Mouse (Mus musculus) mouse trophoblast stem cell (cell line): ENCODE measurements around the gene Bcl11a.
"Not testable (repeated sequence)": the region's sequence is repeated elsewhere in the genome, so short reads cannot be mapped to it uniquely, and the experiment has no call there.

ENCODE experiments used
- in situ Hi-C, 2 experiments: fragments of 300-500 bp; cut with MseI, MboI; formaldehyde crosslinking; loops; 2 replicates in 1 of 2; 3 replicates in 1 of 2; pipeline ENCODE4 v1.15.1; 2025

The Bcl11a gene

GRCm38 (mm10) chr11:24098069-24098468 lies 20.2 kb downstream of the Bcl11a start:
- in situ Hi-C loops = loop anchor here in 1 of 2 experiments (25.0 kb wide), 1 partner anchor 1189 kb away; no protein-coding TSS in a partner anchor

- in situ Hi-C loops = loop anchor here in 1 of 2 experiments (25.0 kb wide), 1 partner anchor 1189 kb away; no protein-coding TSS in a partner anchor
These were observed 20.8 kb downstream of the Bcl11a start for GRCm38 (mm10) chr11:24098662-24099061.

DNA sequence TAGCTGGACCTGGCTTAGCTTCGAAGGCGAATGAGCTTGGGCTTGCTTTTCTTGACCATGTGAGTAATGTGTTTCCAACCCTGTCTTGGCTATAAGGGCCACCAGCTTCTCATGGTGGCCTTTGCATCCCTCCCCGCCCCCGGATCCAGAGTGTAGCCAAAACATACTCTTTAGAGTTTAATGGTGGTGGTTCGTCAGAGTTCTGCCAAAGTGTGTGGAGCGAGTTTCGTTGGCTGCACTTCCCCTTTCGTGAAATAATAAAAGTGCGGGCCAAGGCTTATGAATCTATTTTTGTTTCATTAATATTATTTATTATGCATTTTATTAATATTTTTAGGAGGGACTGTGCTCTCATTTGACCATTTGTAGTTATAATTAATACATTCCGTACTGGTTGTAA lies 21.4 kb downstream of the Bcl11a start:
- in situ Hi-C loops = loop anchor here in 1 of 2 experiments (25.0 kb wide), 1 partner anchor 1188 kb away; no protein-coding TSS in a partner anchor

- in situ Hi-C loops = loop anchor here in 1 of 2 experiments (25.0 kb wide), 1 partner anchor 1187 kb away; no protein-coding TSS in a partner anchor
These were observed 22.0 kb downstream of the Bcl11a start for GRCm38 (mm10) chr11:24099886-24100293.

DNA sequence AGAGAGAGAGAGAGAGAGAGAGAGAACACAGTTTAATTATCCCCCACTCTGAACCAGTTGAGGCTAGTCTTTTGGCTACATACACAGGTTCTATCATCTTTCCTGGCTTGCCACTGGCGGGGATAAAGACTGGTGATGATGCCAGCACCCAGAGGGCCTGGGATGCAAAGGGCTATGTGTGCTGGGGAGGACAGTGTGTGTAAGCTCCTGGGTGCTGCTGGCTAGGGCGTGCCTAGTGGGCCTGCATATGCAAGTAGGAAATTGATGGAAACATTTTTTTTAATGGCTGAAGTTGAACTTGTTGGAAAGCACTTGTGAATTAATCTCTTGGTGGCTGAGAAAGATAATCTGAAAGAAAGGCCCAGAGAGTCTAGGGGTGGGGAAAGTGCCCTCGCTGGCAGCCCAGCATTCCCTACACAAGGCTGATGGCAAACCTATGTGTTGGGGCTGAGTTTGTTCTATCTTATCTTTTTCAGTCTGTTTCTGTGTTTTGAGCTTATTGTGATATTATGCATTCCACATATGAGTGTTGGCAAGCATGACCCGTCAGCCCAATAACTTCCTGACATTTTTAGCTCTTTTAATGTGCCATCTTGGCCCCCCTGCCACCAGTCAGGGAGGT lies 22.7 kb downstream of the Bcl11a start:
- in situ Hi-C loops = no loop called here

GRCm38 (mm10) chr11:24101625-24102024 lies 23.8 kb downstream of the Bcl11a start:
- in situ Hi-C loops = no loop called here

- in situ Hi-C loops = no loop called here
These were observed 24.5 kb downstream of the Bcl11a start for GRCm38 (mm10) chr11:24102372-24102771.

DNA sequence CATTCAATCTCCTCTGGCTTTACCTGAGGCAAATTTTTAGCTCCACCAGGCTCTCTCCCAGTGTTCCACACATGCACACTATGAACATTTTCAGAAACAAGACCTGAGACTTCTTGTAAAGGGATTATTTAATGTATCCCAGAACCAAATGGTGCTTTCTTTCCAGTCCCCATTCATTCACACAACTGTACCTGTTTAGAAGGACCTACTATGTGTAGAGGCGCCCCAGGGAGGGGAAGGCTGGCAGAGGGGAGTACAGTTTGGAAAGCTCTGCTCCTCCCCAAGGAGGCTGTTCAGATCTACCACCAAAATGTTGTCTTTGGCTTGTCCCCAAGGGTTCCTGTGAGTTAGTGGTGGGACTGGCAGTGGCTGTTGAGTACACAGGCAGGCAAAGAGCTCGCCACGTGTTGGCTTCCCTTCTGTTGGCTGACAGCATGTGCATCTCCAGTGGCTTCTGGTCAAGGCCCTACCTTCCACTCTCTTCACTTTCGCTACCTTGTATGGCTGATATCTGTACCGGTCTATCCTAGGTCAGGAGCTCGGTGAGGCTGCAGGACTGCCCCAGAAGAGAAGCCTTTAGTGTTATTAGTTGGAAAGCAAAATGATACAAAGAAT lies 25.4 kb downstream of the Bcl11a start:
- in situ Hi-C loops = no loop called here

DNA sequence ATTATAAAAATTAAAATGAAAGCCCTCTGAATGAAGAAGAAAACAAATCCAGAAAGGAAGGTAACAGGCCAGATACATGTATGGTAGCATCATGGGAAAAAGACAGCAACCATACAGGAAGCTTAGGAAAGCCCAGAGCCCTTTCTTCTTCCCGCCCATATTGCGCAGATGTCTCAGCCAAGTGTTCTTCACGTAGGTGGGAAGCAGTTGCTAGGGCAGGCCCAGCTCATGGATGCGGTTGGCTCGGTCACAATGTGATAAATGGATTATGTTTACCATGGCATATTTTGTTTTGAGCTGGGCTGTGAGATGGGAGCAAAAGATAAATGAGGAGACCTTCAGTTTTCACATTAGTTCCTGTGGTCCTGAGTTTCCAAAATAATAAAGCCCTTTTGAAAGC lies 29.6 kb downstream of the Bcl11a start:
- in situ Hi-C loops = no loop called here

GRCm38 (mm10) chr11:24108974-24109373 lies 31.1 kb downstream of the Bcl11a start:
- in situ Hi-C loops = no loop called here

- in situ Hi-C loops = no loop called here
These were observed 31.5 kb downstream of the Bcl11a start for GRCm38 (mm10) chr11:24109388-24109787.

GRCm38 (mm10) chr11:24110113-24110512 lies 32.3 kb downstream of the Bcl11a start:
- in situ Hi-C loops = no loop called here

GRCm38 (mm10) chr11:24111720-24112119 lies 33.9 kb downstream of the Bcl11a start:
- in situ Hi-C loops = no loop called here

DNA sequence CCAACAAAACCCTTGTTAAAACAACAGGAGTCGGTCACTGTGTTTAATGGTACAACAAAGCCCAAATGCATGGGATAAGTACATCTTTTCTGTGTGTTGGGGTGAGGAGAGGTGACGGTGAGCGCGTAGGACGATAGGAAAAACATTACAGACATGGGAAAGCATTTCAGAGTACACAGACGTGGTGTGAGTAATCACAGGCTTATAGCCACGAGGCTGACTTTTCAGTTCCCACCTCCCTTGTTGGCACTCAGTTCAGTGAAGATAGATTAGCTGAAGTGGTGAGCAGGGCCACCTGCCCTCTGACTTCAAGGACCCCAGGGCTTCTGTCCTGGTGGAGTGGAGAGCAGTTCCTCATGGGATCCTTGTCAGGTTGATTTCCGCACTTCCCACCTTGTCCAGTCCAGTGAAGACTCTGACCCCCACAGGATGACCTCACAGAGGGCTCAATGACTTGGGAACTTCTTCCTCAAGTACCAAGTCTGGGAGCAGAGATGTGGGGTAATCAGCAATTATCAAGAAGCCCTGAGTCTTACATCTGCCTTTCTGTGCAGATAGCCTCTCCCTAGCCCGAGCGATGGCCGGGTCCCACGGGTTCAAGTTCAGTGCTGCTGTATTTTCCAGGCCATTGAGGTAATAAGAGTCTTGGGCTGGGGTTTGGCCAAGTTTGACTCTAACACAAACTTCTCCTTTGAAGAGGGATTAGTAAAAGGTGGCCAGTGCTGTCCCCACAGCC lies 37.3 kb downstream of the Bcl11a start:
- in situ Hi-C loops = no loop called here

DNA sequence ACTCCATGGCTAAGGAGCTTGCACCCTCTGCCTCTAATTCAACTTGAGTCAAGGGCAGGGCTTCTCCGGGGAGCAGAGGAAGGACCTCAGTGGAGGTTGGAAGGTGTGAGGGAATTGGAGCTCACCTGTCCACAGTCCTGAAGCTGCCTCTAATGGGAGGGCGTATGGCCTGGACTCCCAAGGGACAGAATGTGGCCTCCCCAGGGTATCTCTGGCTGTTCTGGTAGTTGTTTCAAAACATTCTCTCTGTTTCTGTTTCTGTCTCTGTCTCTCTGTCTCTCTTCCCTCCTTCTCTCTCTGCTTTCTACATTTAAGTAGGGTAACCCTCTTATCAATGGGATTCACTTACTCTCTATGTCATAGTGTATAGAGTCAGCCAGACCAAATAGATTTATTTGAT lies 38.2 kb downstream of the Bcl11a start:
- in situ Hi-C loops = no loop called here

GRCm38 (mm10) chr11:24116582-24117318 lies 38.9 kb downstream of the Bcl11a start:
- in situ Hi-C loops = no loop called here

DNA sequence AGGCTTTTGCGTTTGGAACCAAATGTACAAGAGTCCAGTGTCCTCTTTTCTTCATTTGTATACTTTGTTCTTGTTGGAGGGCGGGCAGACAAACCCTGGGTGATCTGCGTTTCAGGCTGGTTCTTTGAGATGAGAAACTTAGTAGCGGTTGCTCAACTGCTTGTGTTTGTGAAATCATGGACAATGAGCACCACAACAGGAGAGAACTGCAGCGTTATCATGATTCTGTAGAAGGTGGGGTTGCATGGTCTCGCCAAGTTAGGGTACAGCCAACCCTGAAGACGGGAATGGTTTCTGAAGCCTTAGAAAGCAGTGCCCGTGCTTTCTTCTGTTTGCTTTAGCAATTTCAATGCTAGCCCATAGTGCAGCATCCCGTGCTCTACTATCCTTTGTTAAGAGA lies 43.3 kb downstream of the Bcl11a start:
- in situ Hi-C loops = no loop called here

GRCm38 (mm10) chr11:24122899-24123298 lies 45.0 kb downstream of the Bcl11a start:
- in situ Hi-C loops = no loop called here

DNA sequence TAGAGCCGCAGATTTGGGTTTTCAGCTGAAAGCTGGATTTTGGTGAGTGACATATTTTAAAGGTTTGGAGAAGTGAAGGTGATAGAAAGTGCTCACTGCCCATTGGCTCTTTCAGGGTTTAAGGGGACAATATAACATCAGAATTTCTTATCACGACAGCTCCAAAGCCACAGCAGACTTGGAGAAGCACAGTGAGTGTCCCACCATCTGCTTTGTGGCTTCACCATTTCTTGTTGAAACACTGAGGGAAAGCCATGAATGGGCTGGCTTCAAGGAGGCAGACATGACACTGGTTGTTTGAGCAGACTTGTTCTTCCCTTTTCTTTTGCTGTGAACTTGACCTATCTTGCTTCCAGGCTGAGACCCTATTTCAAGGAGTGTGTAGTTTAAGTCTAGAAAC lies 46.1 kb downstream of the Bcl11a start:
- in situ Hi-C loops = no loop called here

GRCm38 (mm10) chr11:24125098-24125497 lies 47.2 kb downstream of the Bcl11a start:
- in situ Hi-C loops = no loop called here

DNA sequence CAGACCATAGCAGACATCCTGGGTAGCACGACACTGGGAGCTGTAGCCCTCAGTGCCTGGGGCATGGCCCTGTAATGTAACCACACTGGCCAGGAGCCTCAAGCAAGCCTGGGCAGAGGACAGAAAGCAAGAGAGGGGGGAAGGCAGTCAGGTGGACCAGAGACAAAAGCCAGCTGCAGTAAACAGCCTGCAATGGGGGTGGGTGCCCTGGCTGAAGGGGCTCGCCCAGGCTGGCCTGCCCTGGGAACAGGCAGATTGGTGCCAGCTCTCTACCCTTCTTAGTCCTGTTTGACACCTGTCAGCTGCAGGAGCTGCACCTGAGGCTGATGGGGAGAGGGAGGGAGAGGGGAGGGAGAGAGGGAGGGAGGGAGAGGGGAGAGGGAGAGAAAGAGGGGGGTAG lies 50.1 kb downstream of the Bcl11a start:
- in situ Hi-C loops = no loop called here

GRCm38 (mm10) chr11:24128880-24129279 lies 51.0 kb downstream of the Bcl11a start:
- in situ Hi-C loops = not testable (repeated sequence)
